Mouse (Mus musculus) heart, postnatal 0 days (tissue): ENCODE data around the gene Ncln. TPM values are rescaled to one million over a fixed set of nuclear protein-coding genes. Genes with fewer than 3 reads are reported as not detected.

Experiments
- ATAC-seq: fragments of 200-750 bp; cut with Nextera tagmentation; 2 replicates; pipeline ENCODE4 v1.8.0; 2017; ENCODE audit warnings: low read depth, moderate number of reproducible peaks, moderate library complexity; ENCODE audit not compliant: insufficient read depth
- DNase-seq: peaks from one replicate; pipeline ENCODE4 v3.0.0-alpha.2; 2016; ENCODE audit warnings: low spot score
- H3K27ac ChIP-seq: fragments of 300-500 bp; sonication (generic); 2 replicates; pipeline ENCODE4 v1.5.1; 2014; ENCODE audit warnings: low read depth, mild to moderate bottlenecking
- H3K27me3 ChIP-seq: fragments of 300-500 bp; sonication (generic); 2 replicates; pipeline ENCODE4 v1.6.1; 2014; ENCODE audit warnings: low read length, mixed read lengths; ENCODE audit not compliant: control insufficient read depth, insufficient read depth
- H3K36me3 ChIP-seq: fragments of 300-500 bp; sonication (generic); replicated peaks from 2 replicates; pipeline ENCODE4 v1.6.1; 2014; ENCODE audit warnings: low read length, mixed read lengths; ENCODE audit not compliant: control insufficient read depth, insufficient read depth
- H3K4me1 ChIP-seq: fragments of 300-500 bp; sonication (generic); 2 replicates; pipeline ENCODE4 v1.6.1; 2014; ENCODE audit warnings: antibody characterized with exemption; ENCODE audit not compliant: control insufficient read depth, insufficient read depth
- H3K4me2 ChIP-seq: fragments of 300-500 bp; sonication (generic); 2 replicates; pipeline ENCODE4 v1.6.1; 2014; ENCODE audit warnings: low read depth, mild to moderate bottlenecking, low read length, moderate library complexity
- H3K4me3 ChIP-seq: fragments of 300-500 bp; sonication (generic); 2 replicates; pipeline ENCODE4 v1.5.1; 2014; ENCODE audit warnings: low read depth, low read length
- H3K9ac ChIP-seq: fragments of 300-500 bp; sonication (generic); replicated peaks from 2 replicates; pipeline ENCODE4 v1.6.1; 2014; ENCODE audit warnings: low read depth, low read length, mixed read lengths
- H3K9me3 ChIP-seq: fragments of 300-500 bp; sonication (generic); replicated peaks from 2 replicates; pipeline ENCODE4 v1.6.1; 2016; ENCODE audit warnings: low read length; ENCODE audit not compliant: control insufficient read depth
- CTCF ChIP-seq: IDR thresholded peaks from 2 replicates; pipeline ENCODE4 v1.5.1; 2016; ENCODE audit warnings: antibody characterized with exemption, control low read depth, low read depth
- EP300 ChIP-seq: IDR thresholded peaks from 2 replicates; pipeline ENCODE4 v1.6.1; 2016; ENCODE audit warnings: antibody characterized with exemption, low read depth
- WGBS: fragments of 180-500 bp; shearing (Covaris S2); extraction: QIAGEN DNeasy Blood & Tissue Kit; methylation state at CpG from one replicate; pipeline ENCODE4 v1.1.7; 2014; 5-methylcytosine and 5-hydroxymethylcytosine counted together
- polyA plus RNA-seq: library from polyadenylated mRNA; unstranded; fragments of >200 nt; fragmentation: Nextera tagmentation; extraction: Ambion mirVana; gene quantifications from 2 replicates; pipeline ENCODE4 v1.2.1, GENCODE M21; 2015
- total RNA-seq: library from RNA; depleted of rRNA; stranded (reverse); fragments of >200 nt; gene quantifications from 2 replicates; pipeline ENCODE4 v1.2.3, GENCODE M21; 2014; ENCODE audit warnings: low replicate concordance

Ncln gene
- total and polyA plus RNA-seq, 2 experiments from 2014 or later = 30.5 to 91.5 TPM

GRCm38 (mm10) chr10:81469253-81469652, 26.9 kb downstream of the Ncln start:
- no peak for DNase-seq
- Histone ChIP-seq H3K4me3 (no peak overlapping the region), H3K9ac (no peak overlapping the region), H3K27me3 (peaks cover 77% of the 10 kb centered on the region), H3K27ac (no peak overlapping the region), H3K9me3 (no peaks in the 10 kb centered on the region), H3K4me2 (no peak overlapping the region), H3K36me3 (no peaks in the 10 kb centered on the region), H3K4me1 (no peaks in the 10 kb centered on the region)
- 61% methylated on average over 5 of the region's 5 CpGs for WGBS
- no peak for ATAC-seq
- TF ChIP-seq CTCF = no peak
- no peak for TF ChIP-seq EP300

GRCm38 (mm10) chr10:81467670-81468235, 28.4 kb downstream of the Ncln start:
- H3K4me1 ChIP-seq = no peaks in the 10 kb centered on the region
- TF ChIP-seq CTCF (no peak), EP300 (no peak)
- H3K36me3 ChIP-seq = no peaks in the 10 kb centered on the region
- H3K9me3 ChIP-seq = no peaks in the 10 kb centered on the region
- peaks cover 77% of the 10 kb centered on the region for H3K27me3 ChIP-seq
- H3K4me3 ChIP-seq = no peak overlapping the region
- ATAC-seq (no peak), DNase-seq (no peak)
- WGBS = 77% methylated on average over 16 of the region's 16 CpGs
- no peak overlapping the region for H3K9ac ChIP-seq
- no peak overlapping the region for H3K27ac ChIP-seq
- H3K4me2 ChIP-seq = no peak overlapping the region

GRCm38 (mm10) chr10:81466881-81467280, 29.3 kb downstream of the Ncln start:
- ATAC-seq (no peak), DNase-seq (no peak)
- 54% methylated on average over 14 of the region's 14 CpGs for WGBS
- no peak for TF ChIP-seq CTCF
- no peak for TF ChIP-seq EP300
- H3K4me2 ChIP-seq = no peak overlapping the region
- H3K4me3 ChIP-seq = no peak overlapping the region
- no peaks in the 10 kb centered on the region for H3K36me3 ChIP-seq
- no peak overlapping the region for H3K9ac ChIP-seq
- H3K27ac ChIP-seq = no peak overlapping the region
- H3K4me1 ChIP-seq = no peaks in the 10 kb centered on the region
- H3K27me3 ChIP-seq = peaks cover 77% of the 10 kb centered on the region
- no peaks in the 10 kb centered on the region for H3K9me3 ChIP-seq

GRCm38 (mm10) chr10:81466066-81466465, 30.1 kb downstream of the Ncln start:
- ATAC-seq (no peak), DNase-seq (no peak)
- Histone ChIP-seq H3K9me3 (no peaks in the 10 kb centered on the region), H3K9ac (no peak overlapping the region), H3K4me3 (no peak overlapping the region), H3K4me1 (no peaks in the 10 kb centered on the region), H3K27me3 (peaks cover 79% of the 10 kb centered on the region), H3K4me2 (no peak overlapping the region), H3K36me3 (no peaks in the 10 kb centered on the region), H3K27ac (no peak overlapping the region)
- WGBS = 75% methylated on average over 1 of the region's 2 CpGs
- TF ChIP-seq CTCF (no peak), EP300 (no peak)

GRCm38 (mm10) chr10:81465265-81465645, 30.9 kb downstream of the Ncln start:
- no peak for TF ChIP-seq CTCF
- no peak for TF ChIP-seq EP300
- WGBS = 5% methylated on average over 5 of the region's 5 CpGs
- Histone ChIP-seq H3K4me2 (no peak overlapping the region), H3K9ac (no peak overlapping the region), H3K4me3 (no peak overlapping the region), H3K36me3 (no peaks in the 10 kb centered on the region), H3K4me1 (no peaks in the 10 kb centered on the region), H3K27ac (no peak overlapping the region), H3K27me3 (peaks cover 80% of the 10 kb centered on the region), H3K9me3 (no peaks in the 10 kb centered on the region)
- no peak for DNase-seq
- no peak for ATAC-seq
